Mouse (Mus musculus) kidney, adult 2 months (tissue): ENCODE measurements around the gene Arhgap17.

Experiments used
- CTCF ChIP-seq: fragments of 200-500 bp; conservative IDR thresholded peaks from 2 replicates; pipeline ENCODE4 v1.5.1; 2011; ENCODE audit warnings: low read depth, mild to moderate bottlenecking, control low read depth, low read length, moderate library complexity, mixed read lengths; ENCODE audit not compliant: insufficient read depth, insufficient read length
- POLR2A ChIP-seq: fragments of 200-500 bp; IDR thresholded peaks from one replicate; pipeline ENCODE4 v1.6.1; 2011; ENCODE audit warnings: low read depth, low read length, control low read depth

DNA sequence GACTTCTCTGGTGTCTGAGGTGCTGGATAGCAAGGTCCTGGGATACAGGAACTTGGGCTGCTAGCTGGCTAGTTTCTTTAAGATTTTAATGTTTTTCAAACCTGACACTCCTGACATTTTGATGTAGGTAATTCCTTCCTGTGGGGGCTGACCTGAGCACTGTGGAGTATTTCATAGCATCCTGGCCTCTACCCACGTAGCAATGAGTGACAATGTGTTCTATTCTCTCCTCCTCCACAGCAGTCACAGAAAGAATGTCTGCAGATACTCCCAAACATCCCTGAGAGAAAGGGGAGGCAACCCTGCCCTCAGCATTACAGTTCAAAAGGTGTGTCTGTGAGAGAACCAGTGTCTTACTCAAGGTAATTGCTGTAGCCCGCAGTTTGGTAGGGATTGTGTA is 19.5 kb downstream of the Arhgap17 start:
- TF ChIP-seq CTCF = no peak
- TF ChIP-seq POLR2A = no peak
